Mouse (Mus musculus): Measurements from ENCODE around the gene Lonrf3. TPM values are rescaled to one million over a fixed set of nuclear protein-coding genes. Genes with fewer than 3 reads are reported as not detected.
A peak's percentile ranks its signal among the peaks of the same experiment; 100 is the strongest.

Lonrf3 gene
- polyA plus RNA-seq (2014; fragmentation: Nextera tagmentation; extraction: Ambion mirVana): 0.93 and 1.0 TPM in 2 replicates

GRCm38 (mm10) chrX:36328271-36329039, at the start of gene Lonrf3:
Lonrf3 (plus strand) TSS chrX:36328353.
- WGBS: 19% methylated on average over 55 of the region's 68 CpGs

GRCm38 (mm10) chrX:36278750-36279149, 49.4 kb upstream of the Lonrf3 start:
- H3K27ac ChIP-seq (ENCODE audit: low read depth, low read length): no peak overlapping the region
- H3K9me3 ChIP-seq (ENCODE audit: control insufficient read depth, low read length): no peaks in the 10 kb centered on the region
- no peak overlapping the region for H3K9ac ChIP-seq (ENCODE audit: low read length)
- 53% methylated on average over 1 of the region's 1 CpGs for WGBS
- ATAC-seq (ENCODE audit: insufficient read depth, low FRiP score, low TSS enrichment) (no peak), DNase-seq (ENCODE audit: low spot score) (no peak)
- H3K4me1 ChIP-seq (ENCODE audit: control insufficient read depth, insufficient read depth, low read length): no peaks in the 10 kb centered on the region
- no peak overlapping the region for H3K4me3 ChIP-seq (ENCODE audit: low read depth, low read length)
- no peak overlapping the region for H3K4me2 ChIP-seq (ENCODE audit: low read depth)
- H3K27me3 ChIP-seq (ENCODE audit: control insufficient read depth, insufficient read depth, low read length): no peaks in the 10 kb centered on the region
- H3K36me3 ChIP-seq (ENCODE audit: control insufficient read depth, insufficient read depth, low read length): no peaks in the 10 kb centered on the region

More at GRCm38 (mm10) chrX:36328271-36329039, at the start of gene Lonrf3:
- peak within 1 kb of the TSS; percentile 65 for H3K4me2 ChIP-seq (ENCODE audit: low read depth)
- ATAC-seq (ENCODE audit: insufficient read depth, low FRiP score, low TSS enrichment) (peak; percentile 82), DNase-seq (ENCODE audit: low spot score) (peak; percentile 66)
- peak within 1 kb of the TSS; percentile 37; the same call in 1 of the 2 replicates for H3K9ac ChIP-seq (ENCODE audit: low read length)
- H3K9me3 ChIP-seq (ENCODE audit: control insufficient read depth, low read length): no peaks in the 10 kb centered on the region
- H3K27ac ChIP-seq (ENCODE audit: low read depth, low read length): no peak within 1 kb of the TSS
- peak within 1 kb of the TSS; percentile 39 for H3K4me3 ChIP-seq (ENCODE audit: low read depth, low read length)
- H3K36me3 ChIP-seq (ENCODE audit: control insufficient read depth, insufficient read depth, low read length): no peaks in the 10 kb centered on the region
- H3K4me1 ChIP-seq (ENCODE audit: control insufficient read depth, insufficient read depth, low read length): no peaks in the 10 kb centered on the region
- peaks cover 6% of the 10 kb centered on the region; the same call in 1 of the 2 replicates for H3K27me3 ChIP-seq (ENCODE audit: control insufficient read depth, insufficient read depth, low read length)

GRCm38 (mm10) chrX:36311420-36311819, 16.7 kb upstream of the Lonrf3 start:
- no peak overlapping the region for H3K4me3 ChIP-seq (ENCODE audit: low read depth, low read length)
- no peak overlapping the region for H3K9ac ChIP-seq (ENCODE audit: low read length)
- H3K27me3 ChIP-seq (ENCODE audit: control insufficient read depth, insufficient read depth, low read length): no peaks in the 10 kb centered on the region
- DNase-seq (ENCODE audit: low spot score) (no peak), ATAC-seq (ENCODE audit: insufficient read depth, low FRiP score, low TSS enrichment) (no peak)
- no peaks in the 10 kb centered on the region for H3K36me3 ChIP-seq (ENCODE audit: control insufficient read depth, insufficient read depth, low read length)
- H3K27ac ChIP-seq (ENCODE audit: low read depth, low read length): no peak overlapping the region
- H3K4me1 ChIP-seq (ENCODE audit: control insufficient read depth, insufficient read depth, low read length): no peaks in the 10 kb centered on the region
- H3K4me2 ChIP-seq (ENCODE audit: low read depth): no peak overlapping the region
- no peaks in the 10 kb centered on the region for H3K9me3 ChIP-seq (ENCODE audit: control insufficient read depth, low read length)
- WGBS: 79% methylated on average over 3 of the region's 3 CpGs

GRCm38 (mm10) chrX:36327491-36328255, 480 bp upstream of the Lonrf3 start:
- 0 out of 2 replicates have a peak, but pooled peaks have one; percentile 46 for ATAC-seq (ENCODE audit: insufficient read depth, low FRiP score, low TSS enrichment)
- WGBS: 20% methylated on average over 16 of the region's 20 CpGs
- Histone ChIP-seq H3K27me3 (ENCODE audit: control insufficient read depth, insufficient read depth, low read length) (peaks cover 6% of the 10 kb centered on the region; the same call in 1 of the 2 replicates), H3K27ac (ENCODE audit: low read depth, low read length) (no peak overlapping the region), H3K9ac (ENCODE audit: low read length) (no peak overlapping the region), H3K9me3 (ENCODE audit: control insufficient read depth, low read length) (no peaks in the 10 kb centered on the region), H3K4me3 (ENCODE audit: low read depth, low read length) (peak overlapping the region; percentile 22; the same call in 1 of the 2 replicates), H3K36me3 (ENCODE audit: control insufficient read depth, insufficient read depth, low read length) (no peaks in the 10 kb centered on the region), H3K4me2 (ENCODE audit: low read depth) (peak overlapping the region; percentile 65), H3K4me1 (ENCODE audit: control insufficient read depth, insufficient read depth, low read length) (no peaks in the 10 kb centered on the region)
- peak; percentile 55 for DNase-seq (ENCODE audit: low spot score)

- no peak overlapping the region for H3K27ac ChIP-seq (ENCODE audit: low read depth, low read length)
- ATAC-seq (ENCODE audit: insufficient read depth, low FRiP score, low TSS enrichment) (peak; percentile 30; the same call in 1 of the 2 replicates), DNase-seq (ENCODE audit: low spot score) (no peak)
- H3K9me3 ChIP-seq (ENCODE audit: control insufficient read depth, low read length): no peaks in the 10 kb centered on the region
- 23% methylated on average over 52 of the region's 66 CpGs for WGBS
- H3K4me3 ChIP-seq (ENCODE audit: low read depth, low read length): peak overlapping the region; percentile 39
- no peaks in the 10 kb centered on the region for H3K4me1 ChIP-seq (ENCODE audit: control insufficient read depth, insufficient read depth, low read length)
- peak overlapping the region; percentile 37; the same call in 1 of the 2 replicates for H3K9ac ChIP-seq (ENCODE audit: low read length)
- H3K36me3 ChIP-seq (ENCODE audit: control insufficient read depth, insufficient read depth, low read length): no peaks in the 10 kb centered on the region
- H3K27me3 ChIP-seq (ENCODE audit: control insufficient read depth, insufficient read depth, low read length): peaks cover 6% of the 10 kb centered on the region; the same call in 1 of the 2 replicates
- H3K4me2 ChIP-seq (ENCODE audit: low read depth): peak overlapping the region; percentile 65
These were observed 992 bp downstream of the Lonrf3 start for GRCm38 (mm10) chrX:36329040-36329649.

GRCm38 (mm10) chrX:36329849-36330411, 1.8 kb downstream of the Lonrf3 start:
- DNase-seq (ENCODE audit: low spot score) (no peak), ATAC-seq (ENCODE audit: insufficient read depth, low FRiP score, low TSS enrichment) (no peak)
- Histone ChIP-seq H3K4me2 (ENCODE audit: low read depth) (peak overlapping the region; percentile 65), H3K9me3 (ENCODE audit: control insufficient read depth, low read length) (no peaks in the 10 kb centered on the region), H3K4me3 (ENCODE audit: low read depth, low read length) (peak overlapping the region; percentile 39), H3K27ac (ENCODE audit: low read depth, low read length) (no peak overlapping the region), H3K9ac (ENCODE audit: low read length) (no peak overlapping the region), H3K27me3 (ENCODE audit: control insufficient read depth, insufficient read depth, low read length) (peaks cover 6% of the 10 kb centered on the region; the same call in 1 of the 2 replicates), H3K36me3 (ENCODE audit: control insufficient read depth, insufficient read depth, low read length) (no peaks in the 10 kb centered on the region), H3K4me1 (ENCODE audit: control insufficient read depth, insufficient read depth, low read length) (no peaks in the 10 kb centered on the region)
- WGBS: 27% methylated on average over 21 of the region's 44 CpGs

GRCm38 (mm10) chrX:36352446-36352845, 24.3 kb downstream of the Lonrf3 start:
- no peak overlapping the region for H3K4me3 ChIP-seq (ENCODE audit: low read depth, low read length)
- DNase-seq (ENCODE audit: low spot score) (peak; percentile 13), ATAC-seq (ENCODE audit: insufficient read depth, low FRiP score, low TSS enrichment) (no peak)
- no peaks in the 10 kb centered on the region for H3K4me1 ChIP-seq (ENCODE audit: control insufficient read depth, insufficient read depth, low read length)
- WGBS: 68% methylated on average over 3 of the region's 3 CpGs
- no peaks in the 10 kb centered on the region for H3K9me3 ChIP-seq (ENCODE audit: control insufficient read depth, low read length)
- no peak overlapping the region for H3K27ac ChIP-seq (ENCODE audit: low read depth, low read length)
- no peak overlapping the region for H3K4me2 ChIP-seq (ENCODE audit: low read depth)
- H3K36me3 ChIP-seq (ENCODE audit: control insufficient read depth, insufficient read depth, low read length): no peaks in the 10 kb centered on the region
- no peak overlapping the region for H3K9ac ChIP-seq (ENCODE audit: low read length)
- H3K27me3 ChIP-seq (ENCODE audit: control insufficient read depth, insufficient read depth, low read length): no peaks in the 10 kb centered on the region

- Histone ChIP-seq H3K27ac (ENCODE audit: low read depth, low read length) (no peak overlapping the region), H3K36me3 (ENCODE audit: control insufficient read depth, insufficient read depth, low read length) (no peaks in the 10 kb centered on the region), H3K4me2 (ENCODE audit: low read depth) (no peak overlapping the region), H3K4me3 (ENCODE audit: low read depth, low read length) (no peak overlapping the region), H3K27me3 (ENCODE audit: control insufficient read depth, insufficient read depth, low read length) (no peaks in the 10 kb centered on the region), H3K4me1 (ENCODE audit: control insufficient read depth, insufficient read depth, low read length) (no peaks in the 10 kb centered on the region), H3K9ac (ENCODE audit: low read length) (no peak overlapping the region), H3K9me3 (ENCODE audit: control insufficient read depth, low read length) (no peaks in the 10 kb centered on the region)
- ATAC-seq (ENCODE audit: insufficient read depth, low FRiP score, low TSS enrichment) (no peak), DNase-seq (ENCODE audit: low spot score) (no peak)
These were observed 57.2 kb downstream of the Lonrf3 start for GRCm38 (mm10) chrX:36385340-36385739.

All from neural tube, embryonic 11.5 days (tissue).